Mouse (Mus musculus) spleen, adult 12 weeks (tissue): Measurements from ENCODE around the gene Zbtb22.
"Not testable (repeated sequence)": the region's sequence is repeated elsewhere in the genome, so short reads cannot be mapped to it uniquely, and the experiment has no call there.

Experiments
- DNase-seq: peaks from one replicate; pipeline ENCODE4 v3.0.0; 2022; ENCODE audit warnings: low spot score

Zbtb22 gene

GRCm38 (mm10) chr17:33903911-33904651 is 11.6 kb upstream of the Zbtb22 start:
- DNase-seq = not testable (repeated sequence)

GRCm38 (mm10) chr17:33904835-33905234 is 10.9 kb upstream of the Zbtb22 start, which contains the start of gene Platr17:
Gene Platr17, plus strand, starts transcription at chr17:33905135.
- DNase-seq = not testable (repeated sequence)

GRCm38 (mm10) chr17:33908331-33909076 is 7.2 kb upstream of the Zbtb22 start:
- no peak for DNase-seq

- DNase-seq = peak; percentile 95
These were observed 6.4 kb upstream of the Zbtb22 start, which contains the start of gene Daxx for GRCm38 (mm10) chr17:33909077-33909868. Gene Daxx, plus strand, starts transcription at chr17:33909414.

GRCm38 (mm10) chr17:33909869-33910250 is 5.8 kb upstream of the Zbtb22 start:
- no peak for DNase-seq

- DNase-seq = no peak
These were observed 5.2 kb upstream of the Zbtb22 start for GRCm38 (mm10) chr17:33910346-33911051.

GRCm38 (mm10) chr17:33911052-33911812 is 4.5 kb upstream of the Zbtb22 start:
- DNase-seq = no peak

GRCm38 (mm10) chr17:33911813-33912414 is 3.8 kb upstream of the Zbtb22 start:
- no peak for DNase-seq

GRCm38 (mm10) chr17:33913264-33913663 is 2.4 kb upstream of the Zbtb22 start:
- no peak for DNase-seq

- no peak for DNase-seq
These were observed 1.8 kb upstream of the Zbtb22 start for GRCm38 (mm10) chr17:33913905-33914304.

GRCm38 (mm10) chr17:33914969-33915391 is 724 bp upstream of the Zbtb22 start:
- DNase-seq = no peak

GRCm38 (mm10) chr17:33916294-33916693 is 590 bp downstream of the Zbtb22 start:
- DNase-seq = no peak

GRCm38 (mm10) chr17:33916847-33917655 is 1.3 kb downstream of the Zbtb22 start:
- no peak for DNase-seq

GRCm38 (mm10) chr17:33917656-33918292 is 2.1 kb downstream of the Zbtb22 start:
- DNase-seq = no peak

GRCm38 (mm10) chr17:33918293-33919203 is 2.8 kb downstream of the Zbtb22 start:
- DNase-seq = no peak

- DNase-seq = peak; percentile 77
These were observed 3.9 kb downstream of the Zbtb22 start for GRCm38 (mm10) chr17:33919351-33920281.
